Mouse (Mus musculus): ENCODE measurements around the gene Gm17087. TPM values are rescaled to one million over a fixed set of nuclear protein-coding genes. Genes with fewer than 3 reads are reported as not detected.

Gene Gm17087
- polyA plus RNA-seq, 1 experiment from 2014 or later, result not detected

DNA sequence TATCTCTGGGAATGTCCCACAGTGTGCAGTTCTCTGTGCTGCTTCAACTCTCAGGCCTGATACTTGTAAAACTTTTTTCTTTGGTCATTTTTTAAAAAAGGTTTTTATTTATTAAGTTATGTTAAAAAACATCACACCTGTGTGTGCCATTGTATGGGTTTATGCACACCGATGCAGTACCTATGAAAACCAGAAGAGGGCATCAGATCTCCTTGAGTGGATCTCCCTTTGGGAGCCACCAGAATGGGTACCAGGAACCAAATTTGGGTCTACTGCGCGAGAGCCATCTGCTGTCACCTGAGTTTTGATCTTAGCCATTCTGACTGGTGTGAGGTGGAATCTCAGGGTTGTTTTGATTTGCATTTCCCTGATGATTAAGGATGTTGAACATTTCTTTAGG, 28.6 kb downstream of the Gm17087 start:
- no peaks in the 10 kb centered on the region for H3K27me3 ChIP-seq
- whole genome bisulfite sequencing, result 71% methylated on average over 3 of the region's 3 CpGs
- no peak overlapping the region for H3K27ac ChIP-seq
- H3K9ac ChIP-seq, result no peak overlapping the region
- no peaks in the 10 kb centered on the region for H3K9me3 ChIP-seq
- ATAC-seq (ENCODE audit: borderline replicate concordance, extremely low read depth, low FRiP score, low TSS enrichment), result no peak
- H3K36me3 ChIP-seq, result no peaks in the 10 kb centered on the region
- H3K4me2 ChIP-seq, result no peak overlapping the region
- H3K4me3 ChIP-seq, result no peak overlapping the region
- no peaks in the 10 kb centered on the region for H3K4me1 ChIP-seq

DNA sequence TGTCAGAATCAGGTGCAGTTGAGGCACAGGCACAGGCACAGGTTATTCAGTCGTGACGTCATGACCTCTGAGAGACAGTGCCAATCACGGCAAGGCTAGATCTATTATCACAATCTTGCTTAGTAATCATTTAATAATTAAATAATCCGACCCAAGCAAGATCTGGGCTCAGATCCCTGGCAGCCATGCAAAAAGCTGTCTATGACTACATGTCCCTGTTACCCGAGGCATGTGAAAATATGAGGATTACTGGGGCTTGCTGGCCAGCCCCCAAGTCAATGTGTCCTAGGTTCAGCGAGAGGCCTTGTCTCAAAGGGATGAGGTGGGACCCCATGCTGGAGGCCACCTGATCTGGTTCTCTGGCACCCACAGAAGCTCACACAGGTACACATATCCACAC, 30.2 kb downstream of the Gm17087 start:
- Histone ChIP-seq H3K36me3 (no peaks in the 10 kb centered on the region), H3K9me3 (no peaks in the 10 kb centered on the region), H3K27ac (no peak overlapping the region), H3K9ac (no peak overlapping the region), H3K4me3 (no peak overlapping the region), H3K4me2 (no peak overlapping the region), H3K27me3 (no peaks in the 10 kb centered on the region), H3K4me1 (no peaks in the 10 kb centered on the region)
- WGBS, result 64% methylated on average over 6 of the region's 6 CpGs
- no peak for ATAC-seq (ENCODE audit: borderline replicate concordance, extremely low read depth, low FRiP score, low TSS enrichment)

- Histone ChIP-seq H3K4me3 (no peak overlapping the region), H3K4me1 (no peaks in the 10 kb centered on the region), H3K9ac (no peak overlapping the region), H3K36me3 (no peaks in the 10 kb centered on the region), H3K9me3 (no peaks in the 10 kb centered on the region), H3K27me3 (peaks cover 1% of the 10 kb centered on the region; the same call in 1 of the 2 replicates), H3K4me2 (no peak overlapping the region), H3K27ac (no peak overlapping the region)
- no peak for ATAC-seq (ENCODE audit: borderline replicate concordance, extremely low read depth, low FRiP score, low TSS enrichment)
- WGBS, result 46% methylated on average over 3 of the region's 3 CpGs
Observed at GRCm38 (mm10) chr17:8533828-8534227, 32.9 kb downstream of the Gm17087 start.

DNA sequence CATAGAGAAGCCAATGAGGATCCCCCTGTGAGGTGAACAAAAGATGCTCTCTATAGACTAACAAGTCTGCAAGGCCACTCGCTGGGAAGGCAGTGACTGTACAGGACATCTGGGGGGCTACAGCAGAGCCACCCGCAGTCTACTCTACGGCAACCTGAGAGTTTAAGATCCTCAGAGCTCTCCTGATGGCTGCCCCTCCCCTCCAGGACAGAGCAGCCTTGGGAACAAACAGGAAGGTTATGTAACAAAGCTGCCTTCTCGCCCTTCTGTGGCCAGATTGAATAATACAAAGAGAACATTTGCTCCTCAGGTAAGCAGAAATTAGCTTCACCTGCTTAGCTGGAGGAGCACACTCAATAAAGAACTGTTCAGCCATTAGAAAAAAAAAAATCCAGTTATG, 34.1 kb downstream of the Gm17087 start:
- H3K4me1 ChIP-seq, result no peaks in the 10 kb centered on the region
- H3K27ac ChIP-seq, result no peak overlapping the region
- WGBS, result 66% methylated on average over 4 of the region's 4 CpGs
- no peak overlapping the region for H3K4me2 ChIP-seq
- H3K36me3 ChIP-seq, result no peaks in the 10 kb centered on the region
- no peak overlapping the region for H3K4me3 ChIP-seq
- ATAC-seq (ENCODE audit: borderline replicate concordance, extremely low read depth, low FRiP score, low TSS enrichment), result no peak
- no peak overlapping the region for H3K9ac ChIP-seq
- peaks cover 11% of the 10 kb centered on the region for H3K27me3 ChIP-seq
- H3K9me3 ChIP-seq, result no peaks in the 10 kb centered on the region

DNA sequence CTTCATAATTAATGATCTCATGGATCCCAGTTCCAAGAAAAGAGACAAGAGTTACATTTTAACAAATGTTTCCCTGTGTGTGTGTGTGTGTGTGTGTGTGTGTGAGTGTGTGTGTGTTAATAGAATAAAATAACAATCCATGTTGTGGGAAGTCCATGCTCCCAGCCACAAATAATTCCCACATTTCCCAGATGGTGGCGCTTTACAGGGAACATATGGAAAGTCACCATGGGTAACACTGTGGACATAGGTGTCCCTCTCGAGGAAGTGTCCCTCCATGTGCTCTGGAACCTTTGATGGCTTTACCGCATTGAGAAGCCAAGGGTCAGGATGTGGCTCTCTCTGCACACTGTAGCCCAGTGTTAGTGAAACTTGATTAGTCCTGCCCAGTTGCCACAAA, 38.1 kb downstream of the Gm17087 start:
- Histone ChIP-seq H3K4me2 (no peak overlapping the region), H3K27ac (no peak overlapping the region), H3K27me3 (peaks cover 50% of the 10 kb centered on the region), H3K4me1 (peaks cover 17% of the 10 kb centered on the region), H3K9ac (no peak overlapping the region), H3K4me3 (no peak overlapping the region), H3K36me3 (no peaks in the 10 kb centered on the region), H3K9me3 (no peaks in the 10 kb centered on the region)
- no peak for ATAC-seq (ENCODE audit: borderline replicate concordance, extremely low read depth, low FRiP score, low TSS enrichment)
- WGBS, result 73% methylated on average over 3 of the region's 3 CpGs

- Histone ChIP-seq H3K27ac (no peak overlapping the region), H3K4me2 (no peak overlapping the region), H3K9ac (no peak overlapping the region), H3K4me3 (no peak overlapping the region), H3K27me3 (peaks cover 63% of the 10 kb centered on the region), H3K36me3 (no peaks in the 10 kb centered on the region), H3K9me3 (no peaks in the 10 kb centered on the region), H3K4me1 (peaks cover 17% of the 10 kb centered on the region)
- WGBS, result 15% methylated on average over 9 of the region's 9 CpGs
- no peak for ATAC-seq (ENCODE audit: borderline replicate concordance, extremely low read depth, low FRiP score, low TSS enrichment)
Observed at GRCm38 (mm10) chr17:8526815-8527261, 39.9 kb downstream of the Gm17087 start.

DNA sequence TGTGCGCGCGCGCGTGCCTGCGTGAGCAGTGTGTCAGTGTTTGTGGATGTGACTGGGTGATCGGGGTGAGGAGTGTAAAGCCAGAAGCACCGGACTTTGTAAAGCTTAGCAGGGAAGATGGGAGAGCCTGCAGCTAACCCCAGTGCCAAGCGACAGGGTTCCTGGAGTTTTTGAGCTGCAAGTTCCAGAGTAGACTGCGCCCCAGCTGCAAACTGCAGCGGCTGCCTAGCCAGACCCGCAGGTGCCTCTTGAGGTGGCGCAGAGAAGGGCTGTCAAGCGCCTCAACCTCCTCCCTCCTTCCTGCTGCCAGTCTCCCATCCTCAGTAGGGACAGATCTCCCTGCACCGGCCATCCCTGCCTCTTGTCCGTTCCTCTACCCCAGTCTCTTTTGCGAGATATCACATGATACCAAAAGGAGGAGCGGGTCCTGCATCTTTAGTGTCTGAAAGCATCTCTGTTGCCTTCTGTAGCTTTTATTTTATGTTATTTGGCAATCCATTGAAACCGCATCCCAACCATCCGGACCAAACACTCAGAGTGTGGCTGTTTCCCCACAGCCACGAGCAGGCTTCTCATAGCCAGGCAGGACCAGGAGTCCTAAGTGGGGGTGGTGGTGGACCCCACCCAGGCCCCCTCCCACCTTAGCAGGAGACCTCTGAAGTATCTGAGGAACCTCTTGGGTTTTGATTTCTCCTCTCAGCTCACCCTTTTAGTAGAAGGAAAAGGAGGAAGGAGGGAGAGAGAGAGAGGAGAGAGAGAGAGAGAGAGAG, 40.6 kb downstream of the Gm17087 start:
- ATAC-seq (ENCODE audit: borderline replicate concordance, extremely low read depth, low FRiP score, low TSS enrichment), result no peak
- H3K4me3 ChIP-seq, result peak overlapping the region; percentile 47
- H3K27ac ChIP-seq, result no peak overlapping the region
- H3K4me1 ChIP-seq, result peaks cover 17% of the 10 kb centered on the region
- peak overlapping the region; percentile 98 for H3K4me2 ChIP-seq
- H3K36me3 ChIP-seq, result no peaks in the 10 kb centered on the region
- 6% methylated on average over 21 of the region's 21 CpGs for WGBS
- H3K27me3 ChIP-seq, result peaks cover 63% of the 10 kb centered on the region
- H3K9me3 ChIP-seq, result no peaks in the 10 kb centered on the region
- H3K9ac ChIP-seq, result no peak overlapping the region

- peaks cover 17% of the 10 kb centered on the region for H3K4me1 ChIP-seq
- H3K4me3 ChIP-seq, result peak within 1 kb of the TSS; percentile 47
- no peaks in the 10 kb centered on the region for H3K36me3 ChIP-seq
- H3K9me3 ChIP-seq, result no peaks in the 10 kb centered on the region
- WGBS, result 1% methylated on average over 22 of the region's 22 CpGs
- H3K27me3 ChIP-seq, result peaks cover 65% of the 10 kb centered on the region
- no peak; the same call in 1 of the 2 replicates for ATAC-seq (ENCODE audit: borderline replicate concordance, extremely low read depth, low FRiP score, low TSS enrichment)
- peak within 1 kb of the TSS; percentile 98 for H3K4me2 ChIP-seq
- H3K27ac ChIP-seq, result no peak within 1 kb of the TSS
- H3K9ac ChIP-seq, result peak within 1 kb of the TSS; percentile 36; the same call in 1 of the 2 replicates
Observed at GRCm38 (mm10) chr17:8525225-8525721, 41.5 kb downstream of the Gm17087 start, which contains the start of gene Pde10a. Pde10a (plus strand) TSS chr17:8525372.

DNA sequence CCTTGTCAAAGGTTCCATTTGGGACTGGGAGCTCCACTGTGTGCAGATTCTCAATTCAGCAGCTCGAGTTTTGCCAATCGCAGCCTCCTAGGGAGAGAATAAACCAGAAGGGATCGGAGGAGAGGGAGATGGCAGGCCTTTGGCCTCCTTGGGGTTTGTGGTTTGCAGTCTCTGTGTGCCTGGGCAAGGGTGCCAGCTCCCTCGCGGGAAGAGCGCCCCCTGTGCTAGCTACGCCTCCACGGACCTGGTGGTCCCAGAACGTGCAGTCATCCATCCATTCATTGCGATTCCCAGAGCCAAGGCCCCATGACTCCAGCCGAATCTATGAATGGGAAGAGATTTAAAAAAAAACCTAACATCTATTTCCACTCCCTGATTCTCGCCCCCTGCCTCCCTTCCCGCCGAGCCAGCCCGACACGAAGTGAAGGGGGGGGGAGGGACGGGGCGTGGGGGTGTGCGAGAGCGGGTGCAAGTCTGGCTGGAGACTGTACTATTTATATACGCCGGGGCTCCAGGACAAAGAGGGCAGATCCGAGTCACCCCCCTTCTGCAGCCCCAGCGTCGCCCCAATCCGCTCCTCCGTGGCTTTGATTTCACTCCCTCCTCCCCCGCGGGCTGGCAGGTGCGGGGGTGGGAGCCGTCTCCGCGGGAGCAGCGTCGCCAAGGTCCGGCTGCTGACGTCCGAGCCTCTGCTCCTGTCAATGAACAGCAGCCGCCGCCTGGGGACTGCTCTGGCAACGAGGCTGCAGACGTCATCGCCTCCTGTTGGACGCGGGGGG, 42.2 kb downstream of the Gm17087 start:
- Histone ChIP-seq H3K36me3 (no peaks in the 10 kb centered on the region), H3K27ac (no peak overlapping the region), H3K9me3 (no peaks in the 10 kb centered on the region), H3K9ac (peak overlapping the region; percentile 36; the same call in 1 of the 2 replicates), H3K4me1 (peaks cover 17% of the 10 kb centered on the region), H3K27me3 (peaks cover 65% of the 10 kb centered on the region), H3K4me2 (peak overlapping the region; percentile 98), H3K4me3 (peak overlapping the region; percentile 47)
- ATAC-seq (ENCODE audit: borderline replicate concordance, extremely low read depth, low FRiP score, low TSS enrichment), result peak; percentile 85
- under 1% methylated on average over 40 of the region's 45 CpGs for WGBS

GRCm38 (mm10) chr17:8523986-8524385, 42.8 kb downstream of the Gm17087 start:
- H3K36me3 ChIP-seq, result no peaks in the 10 kb centered on the region
- no peaks in the 10 kb centered on the region for H3K9me3 ChIP-seq
- H3K27ac ChIP-seq, result no peak overlapping the region
- peaks cover 65% of the 10 kb centered on the region for H3K27me3 ChIP-seq
- H3K4me1 ChIP-seq, result peaks cover 17% of the 10 kb centered on the region
- ATAC-seq (ENCODE audit: borderline replicate concordance, extremely low read depth, low FRiP score, low TSS enrichment), result no peak
- peak overlapping the region; percentile 47 for H3K4me3 ChIP-seq
- peak overlapping the region; percentile 98 for H3K4me2 ChIP-seq
- no peak overlapping the region for H3K9ac ChIP-seq
- 20% methylated on average over 3 of the region's 3 CpGs for WGBS

GRCm38 (mm10) chr17:8516006-8516405, 50.7 kb downstream of the Gm17087 start:
- H3K9me3 ChIP-seq, result no peaks in the 10 kb centered on the region
- 78% methylated on average over 6 of the region's 6 CpGs for WGBS
- ATAC-seq (ENCODE audit: borderline replicate concordance, extremely low read depth, low FRiP score, low TSS enrichment), result no peak
- H3K4me1 ChIP-seq, result no peaks in the 10 kb centered on the region
- no peak overlapping the region for H3K27ac ChIP-seq
- no peak overlapping the region for H3K4me3 ChIP-seq
- peaks cover 2% of the 10 kb centered on the region; the same call in 1 of the 2 replicates for H3K27me3 ChIP-seq
- H3K9ac ChIP-seq, result no peak overlapping the region
- no peak overlapping the region for H3K4me2 ChIP-seq
- H3K36me3 ChIP-seq, result no peaks in the 10 kb centered on the region
